Mouse (Mus musculus) layer of hippocampus, postnatal 10 days (tissue): ENCODE results near the gene Bco1. TPM values are rescaled to one million over a fixed set of nuclear protein-coding genes. Genes with fewer than 3 reads are reported as not detected.

Experiments used
- DNase-seq, 2 experiments: peaks; one replicate each; pipeline ENCODE4 v3.0.0; 2021; ENCODE audit warnings: low spot score in 2 of 2
- long read RNA-seq: library from polyadenylated mRNA; stranded (forward); transcript quantifications from one replicate; pipeline ENCODE4 v2.0.0, GENCODE M21; 2023
- total RNA-seq, 2 experiments: library from RNA; stranded (reverse); gene quantifications; 2 replicates each; pipeline ENCODE4 v1.2.3; 2021

The Bco1 gene
- total RNA-seq: under 1 TPM in 1 of 2 experiments, not detected in 1; 0.21 TPM
- long read RNA-seq: 0 reads

- DNase-seq: no peak
Measured at GRCm38 (mm10) chr8:117095647-117096046, at the start of gene Bco1. Gene Bco1, plus strand, starts transcription at chr8:117095854.

GRCm38 (mm10) chr8:117049444-117049843 is 46.2 kb upstream of the Bco1 start:
- no peak for DNase-seq

GRCm38 (mm10) chr8:117050763-117051162 is 44.9 kb upstream of the Bco1 start:
- DNase-seq: no peak

- no peak for DNase-seq
Measured at GRCm38 (mm10) chr8:117051316-117051715, 44.3 kb upstream of the Bco1 start.

- no peak for DNase-seq
Measured at GRCm38 (mm10) chr8:117053135-117054079, 42.2 kb upstream of the Bco1 start.

- no peak for DNase-seq
Measured at GRCm38 (mm10) chr8:117054146-117054545, 41.5 kb upstream of the Bco1 start.

- no peak for DNase-seq
Measured at GRCm38 (mm10) chr8:117055097-117055496, 40.6 kb upstream of the Bco1 start.

- no peak for DNase-seq
Measured at GRCm38 (mm10) chr8:117059021-117059420, 36.6 kb upstream of the Bco1 start.

- no peak for DNase-seq
Measured at GRCm38 (mm10) chr8:117060306-117060705, 35.3 kb upstream of the Bco1 start.

- DNase-seq: peak in 1 of 2 experiments; percentile 32
Measured at GRCm38 (mm10) chr8:117061180-117061880, 34.3 kb upstream of the Bco1 start.

GRCm38 (mm10) chr8:117066955-117067354 is 28.7 kb upstream of the Bco1 start:
- DNase-seq: no peak

- no peak for DNase-seq
Measured at GRCm38 (mm10) chr8:117067396-117067795, 28.3 kb upstream of the Bco1 start.

- DNase-seq: no peak
Measured at GRCm38 (mm10) chr8:117068294-117068693, 27.4 kb upstream of the Bco1 start.

GRCm38 (mm10) chr8:117069708-117070107 is 25.9 kb upstream of the Bco1 start:
- DNase-seq: peak; percentile 20 to 22

GRCm38 (mm10) chr8:117074350-117075182 is 21.1 kb upstream of the Bco1 start:
- DNase-seq: no peak

GRCm38 (mm10) chr8:117078367-117078926 is 17.2 kb upstream of the Bco1 start:
- no peak for DNase-seq

- DNase-seq: no peak
Measured at GRCm38 (mm10) chr8:117079652-117080051, 16.0 kb upstream of the Bco1 start.

GRCm38 (mm10) chr8:117082399-117082872 is 13.2 kb upstream of the Bco1 start, which contains the start of gene Pkd1l2:
Gene Pkd1l2, minus strand, starts transcription at chr8:117082449.
- no peak for DNase-seq

GRCm38 (mm10) chr8:117082947-117083559 is 12.6 kb upstream of the Bco1 start:
- DNase-seq: no peak

- DNase-seq: no peak
Measured at GRCm38 (mm10) chr8:117085521-117085920, 10.1 kb upstream of the Bco1 start.
